Mouse (Mus musculus) thymus, adult 2 months (tissue): Measurements from ENCODE around the gene Rpl7a. TPM values are rescaled to one million over a fixed set of nuclear protein-coding genes. Genes with fewer than 3 reads are reported as not detected.

Source experiments
- DNase-seq: peaks from one replicate; pipeline ENCODE4 v3.0.0; 2021
- H3K27ac ChIP-seq: fragments of 200-500 bp; 2 replicates; pipeline ENCODE4 v1.5.1; 2012; ENCODE audit warnings: low read length, control low read depth; ENCODE audit not compliant: control insufficient read depth, insufficient read depth
- H3K27me3 ChIP-seq: fragments of 200-500 bp; 2 replicates; pipeline ENCODE4 v1.6.1; 2012; ENCODE audit warnings: mild to moderate bottlenecking, low read length, moderate library complexity, mixed read lengths; ENCODE audit not compliant: control insufficient read depth, insufficient read depth
- H3K36me3 ChIP-seq: fragments of 200-500 bp; 2 replicates; pipeline ENCODE4 v1.6.1; 2012; ENCODE audit warnings: mild to moderate bottlenecking, low read length, moderate library complexity; ENCODE audit not compliant: control insufficient read depth, insufficient read depth
- H3K4me1 ChIP-seq: fragments of 200-500 bp; replicated peaks from 2 replicates; pipeline ENCODE4 v1.6.1; 2012; ENCODE audit warnings: low read length; ENCODE audit not compliant: control insufficient read depth, insufficient read depth
- H3K4me3 ChIP-seq: fragments of 200-500 bp; 2 replicates; pipeline ENCODE4 v1.5.1; 2012; ENCODE audit warnings: mild to moderate bottlenecking, low read length, control low read depth, moderate library complexity; ENCODE audit not compliant: control insufficient read depth, insufficient read depth
- CTCF ChIP-seq: fragments of 200-500 bp; IDR thresholded peaks from 2 replicates; pipeline ENCODE4 v1.5.1; 2012; ENCODE audit warnings: mild to moderate bottlenecking, control low read depth, low read length, moderate library complexity, borderline replicate concordance; ENCODE audit not compliant: control insufficient read depth, poor library complexity, insufficient read depth; ENCODE audit errors: extremely low read depth
- POLR2A ChIP-seq: fragments of 200-500 bp; IDR thresholded peaks from 2 replicates; pipeline ENCODE4 v1.6.1; 2012; ENCODE audit warnings: mild to moderate bottlenecking, low read length, control low read depth, moderate library complexity; ENCODE audit not compliant: control insufficient read depth, poor library complexity, insufficient read depth; ENCODE audit errors: extremely low read depth
- WGBS: fragments of 180-500 bp; shearing (Covaris S2); methylation state at CpG from one replicate; pipeline ENCODE4 v1.1.7; 2018; 5-methylcytosine and 5-hydroxymethylcytosine counted together
- polyA plus RNA-seq: library from polyadenylated mRNA; depleted of rRNA; stranded (reverse); fragments of >200 nt; gene quantifications from 2 replicates; pipeline ENCODE4 v1.2.3, GENCODE M21; 2012

Rpl7a gene
- polyA plus RNA-seq, 1 experiment = 817 TPM

GRCm38 (mm10) chr2:26907109-26907508, 3.5 kb upstream of the Rpl7a start:
- Histone ChIP-seq H3K4me1 (peaks cover 32% of the 10 kb centered on the region), H3K27ac (no peak overlapping the region), H3K36me3 (peaks cover 4% of the 10 kb centered on the region), H3K4me3 (no peak overlapping the region), H3K27me3 (no peaks in the 10 kb centered on the region)
- DNase-seq = peak; percentile 41
- 59% methylated on average over 4 of the region's 4 CpGs for WGBS
- TF ChIP-seq CTCF (peak; percentile 79; the same call in 1 of the 2 replicates), POLR2A (no peak)

DNA sequence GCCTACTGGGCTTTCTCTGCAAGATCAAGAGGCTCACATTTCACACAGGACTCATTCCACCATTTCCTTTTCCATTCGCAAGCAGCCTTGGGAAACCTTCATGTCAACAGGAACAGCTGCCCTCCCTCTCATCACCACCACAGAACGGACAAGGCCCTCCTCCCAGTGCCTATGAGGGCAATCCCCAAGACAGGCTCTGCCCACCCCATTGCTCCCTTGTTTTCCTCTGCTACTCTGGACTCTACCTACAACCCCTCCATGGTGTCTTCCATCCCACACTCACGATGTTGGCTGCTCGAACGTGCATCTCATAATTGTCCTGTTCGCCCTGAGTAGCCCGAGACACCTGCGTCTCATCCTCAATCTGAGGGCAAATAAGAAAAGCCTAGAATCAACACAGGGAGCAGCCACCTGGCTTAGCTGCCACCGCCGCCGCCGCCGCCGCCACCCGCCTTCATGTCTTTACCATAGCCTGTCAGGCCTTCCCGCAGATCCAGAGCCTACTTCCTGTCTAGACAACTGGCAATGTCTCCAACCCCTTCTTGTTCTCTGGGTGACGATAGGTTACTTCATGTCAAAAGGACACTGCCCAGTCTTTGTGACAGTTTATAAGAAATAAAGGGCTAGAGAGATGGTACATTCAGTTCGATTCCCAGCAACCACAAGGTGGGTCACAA, 1.7 kb upstream of the Rpl7a start:
- Histone ChIP-seq H3K27me3 (no peaks in the 10 kb centered on the region), H3K36me3 (peaks cover 21% of the 10 kb centered on the region), H3K4me3 (no peak overlapping the region), H3K4me1 (peaks cover 28% of the 10 kb centered on the region), H3K27ac (peak overlapping the region; percentile 50; the same call in 1 of the 2 replicates)
- 34% methylated on average over 18 of the region's 18 CpGs for WGBS
- DNase-seq = peak; percentile 38
- TF ChIP-seq CTCF (no peak), POLR2A (no peak)

- no peak overlapping the region for H3K4me3 ChIP-seq
- H3K27ac ChIP-seq = no peak overlapping the region
- H3K27me3 ChIP-seq = no peaks in the 10 kb centered on the region
- no peak for DNase-seq
- peaks cover 23% of the 10 kb centered on the region for H3K36me3 ChIP-seq
- peaks cover 28% of the 10 kb centered on the region for H3K4me1 ChIP-seq
- no peak for TF ChIP-seq CTCF
- TF ChIP-seq POLR2A = no peak
Measured at GRCm38 (mm10) chr2:26909387-26909784, 1.2 kb upstream of the Rpl7a start.

DNA sequence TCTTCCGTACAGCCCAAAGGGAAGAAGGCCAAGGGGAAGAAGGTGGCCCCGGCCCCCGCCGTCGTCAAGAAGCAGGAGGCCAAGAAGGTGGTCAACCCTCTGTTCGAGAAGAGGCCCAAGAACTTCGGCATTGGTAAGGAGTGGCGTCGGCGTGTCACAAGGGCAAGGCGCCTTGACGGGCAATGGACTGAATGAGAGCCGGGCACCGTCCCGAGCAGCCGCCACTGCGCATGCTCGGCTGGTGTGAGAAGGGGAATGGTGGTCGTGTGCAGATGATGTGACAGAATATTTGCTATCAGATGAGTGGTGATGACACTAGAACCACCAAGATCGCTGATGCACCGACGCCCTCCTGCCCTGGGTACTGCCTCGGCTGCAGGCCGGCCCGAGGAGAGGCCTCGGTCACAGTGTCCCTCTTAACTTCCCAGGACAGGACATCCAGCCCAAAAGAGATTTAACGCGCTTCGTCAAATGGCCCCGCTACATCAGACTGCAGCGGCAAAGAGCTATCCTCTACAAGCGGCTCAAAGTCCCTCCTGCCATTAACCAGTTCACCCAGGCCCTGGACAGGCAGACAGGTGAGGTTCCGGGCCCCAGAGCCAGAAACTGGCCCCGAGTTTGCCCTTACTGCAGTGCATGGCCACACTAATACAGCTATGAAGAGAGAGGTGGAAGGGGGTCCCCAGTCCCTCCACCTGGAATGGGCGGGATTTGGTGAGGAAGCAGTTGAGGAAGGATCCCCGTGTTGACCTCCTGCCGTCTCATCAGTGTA, 616 bp downstream of the Rpl7a start:
- H3K4me1 ChIP-seq = peaks cover 35% of the 10 kb centered on the region
- H3K27ac ChIP-seq = peak overlapping the region; percentile 13
- H3K36me3 ChIP-seq = peaks cover 23% of the 10 kb centered on the region
- DNase-seq = no peak
- WGBS = under 1% methylated on average over 37 of the region's 37 CpGs
- H3K4me3 ChIP-seq = peak overlapping the region; percentile 84
- H3K27me3 ChIP-seq = no peaks in the 10 kb centered on the region
- TF ChIP-seq POLR2A (no peak), CTCF (no peak)

GRCm38 (mm10) chr2:26912253-26912770, 1.7 kb downstream of the Rpl7a start:
- no peak for TF ChIP-seq CTCF
- TF ChIP-seq POLR2A = no peak
- 81% methylated on average over 5 of the region's 5 CpGs for WGBS
- no peaks in the 10 kb centered on the region for H3K27me3 ChIP-seq
- H3K4me3 ChIP-seq = peak overlapping the region; percentile 84; the same call in 1 of the 2 replicates
- no peak overlapping the region for H3K27ac ChIP-seq
- peaks cover 44% of the 10 kb centered on the region for H3K4me1 ChIP-seq
- DNase-seq = no peak
- H3K36me3 ChIP-seq = peaks cover 23% of the 10 kb centered on the region

GRCm38 (mm10) chr2:26913416-26914147, 3.0 kb downstream of the Rpl7a start:
- Histone ChIP-seq H3K4me3 (no peak overlapping the region), H3K36me3 (peaks cover 23% of the 10 kb centered on the region), H3K27ac (no peak overlapping the region), H3K27me3 (no peaks in the 10 kb centered on the region), H3K4me1 (peaks cover 44% of the 10 kb centered on the region)
- no peak for DNase-seq
- no peak for TF ChIP-seq POLR2A
- no peak for TF ChIP-seq CTCF
- 98% methylated on average over 17 of the region's 17 CpGs for WGBS
